Mouse (Mus musculus) limb, embryonic 12.5 days (tissue): Measurements from ENCODE around the gene Dab2ip. TPM values are rescaled to one million over a fixed set of nuclear protein-coding genes. Genes with fewer than 3 reads are reported as not detected.

ENCODE experiments used
- ATAC-seq: fragments of 200-750 bp; cut with Nextera tagmentation; 2 replicates; pipeline ENCODE4 v1.8.0; 2017; ENCODE audit warnings: low read depth, moderate TSS enrichment; ENCODE audit not compliant: insufficient number of reproducible peaks, insufficient read depth, low FRiP score, low TSS enrichment
- H3K27ac ChIP-seq: fragments of 300-500 bp; sonication (generic); 2 replicates; pipeline ENCODE4 v1.5.1; 2016; ENCODE audit warnings: mild to moderate bottlenecking, moderate library complexity
- H3K27me3 ChIP-seq: fragments of 300-500 bp; sonication (generic); 2 replicates; pipeline ENCODE4 v1.6.1; 2016; ENCODE audit warnings: mild to moderate bottlenecking, moderate library complexity
- H3K36me3 ChIP-seq: fragments of 300-500 bp; sonication (generic); 2 replicates; pipeline ENCODE4 v1.6.1; 2016; ENCODE audit warnings: mild to moderate bottlenecking, moderate library complexity
- H3K4me1 ChIP-seq: fragments of 300-500 bp; sonication (generic); replicated peaks from 2 replicates; pipeline ENCODE4 v1.6.1; 2016
- H3K4me2 ChIP-seq: fragments of 300-500 bp; sonication (generic); 2 replicates; pipeline ENCODE4 v1.6.1; 2016; ENCODE audit warnings: mild to moderate bottlenecking, moderate library complexity
- H3K4me3 ChIP-seq: fragments of 300-500 bp; sonication (generic); replicated peaks from 2 replicates; pipeline ENCODE4 v1.5.1; 2016; ENCODE audit warnings: mild to moderate bottlenecking
- H3K9ac ChIP-seq: fragments of 300-500 bp; sonication (generic); replicated peaks from 2 replicates; pipeline ENCODE4 v1.6.1; 2016; ENCODE audit warnings: mild to moderate bottlenecking, moderate library complexity
- H3K9me3 ChIP-seq: fragments of 300-500 bp; sonication (generic); 2 replicates; pipeline ENCODE4 v1.6.1; 2016; ENCODE audit warnings: mild to moderate bottlenecking, moderate library complexity
- WGBS: fragments of 180-500 bp; shearing (Covaris S2); methylation state at CpG from one replicate; pipeline ENCODE4 v1.1.7; 2016; 5-methylcytosine and 5-hydroxymethylcytosine counted together
- polyA plus RNA-seq: library from polyadenylated mRNA; unstranded; fragments of >200 nt; fragmentation: Nextera tagmentation; extraction: Ambion mirVana; gene quantifications from 2 replicates; pipeline ENCODE4 v1.2.1, GENCODE M21; 2016

The Dab2ip gene
- polyA plus RNA-seq, 1 experiment from 2014 or later = 72.3 TPM

- Histone ChIP-seq H3K4me1 (peaks cover 68% of the 10 kb centered on the region), H3K9me3 (no peaks in the 10 kb centered on the region), H3K27me3 (no peaks in the 10 kb centered on the region), H3K27ac (peak overlapping the region; percentile 62; the same call in 1 of the 2 replicates), H3K9ac (no peak overlapping the region), H3K4me2 (no peak overlapping the region), H3K4me3 (no peak overlapping the region), H3K36me3 (peaks cover 25% of the 10 kb centered on the region; the same call in 1 of the 2 replicates)
- 83% methylated on average over 5 of the region's 5 CpGs for WGBS
- no peak for ATAC-seq
These were observed 129.5 kb downstream of the Dab2ip start for GRCm38 (mm10) chr2:35687557-35688070.

- Histone ChIP-seq H3K27ac (peak overlapping the region; percentile 62; the same call in 1 of the 2 replicates), H3K4me2 (no peak overlapping the region), H3K4me1 (peaks cover 69% of the 10 kb centered on the region), H3K9me3 (no peaks in the 10 kb centered on the region), H3K9ac (no peak overlapping the region), H3K27me3 (no peaks in the 10 kb centered on the region), H3K4me3 (no peak overlapping the region), H3K36me3 (peaks cover 26% of the 10 kb centered on the region; the same call in 1 of the 2 replicates)
- ATAC-seq = no peak
- WGBS = 72% methylated on average over 4 of the region's 4 CpGs
These were observed 130.1 kb downstream of the Dab2ip start for GRCm38 (mm10) chr2:35688121-35688520.

- H3K27me3 ChIP-seq = no peaks in the 10 kb centered on the region
- ATAC-seq = no peak
- WGBS = 89% methylated on average over 5 of the region's 5 CpGs
- H3K9me3 ChIP-seq = no peaks in the 10 kb centered on the region
- peaks cover 26% of the 10 kb centered on the region; the same call in 1 of the 2 replicates for H3K36me3 ChIP-seq
- H3K4me1 ChIP-seq = peaks cover 69% of the 10 kb centered on the region
- H3K4me2 ChIP-seq = no peak overlapping the region
- no peak overlapping the region for H3K4me3 ChIP-seq
- H3K9ac ChIP-seq = no peak overlapping the region
- peak overlapping the region; percentile 14; the same call in 1 of the 2 replicates for H3K27ac ChIP-seq
These were observed 130.5 kb downstream of the Dab2ip start for GRCm38 (mm10) chr2:35688581-35688980.

- no peak for ATAC-seq
- no peak overlapping the region for H3K4me2 ChIP-seq
- WGBS = 54% methylated on average over 2 of the region's 2 CpGs
- no peaks in the 10 kb centered on the region for H3K9me3 ChIP-seq
- H3K27ac ChIP-seq = peak overlapping the region; percentile 79
- H3K27me3 ChIP-seq = no peaks in the 10 kb centered on the region
- H3K36me3 ChIP-seq = peaks cover 21% of the 10 kb centered on the region; the same call in 1 of the 2 replicates
- H3K4me3 ChIP-seq = no peak overlapping the region
- no peak overlapping the region for H3K9ac ChIP-seq
- H3K4me1 ChIP-seq = peaks cover 74% of the 10 kb centered on the region
These were observed 131.8 kb downstream of the Dab2ip start for GRCm38 (mm10) chr2:35689881-35690280.

GRCm38 (mm10) chr2:35691257-35692049 is 133.4 kb downstream of the Dab2ip start:
- Histone ChIP-seq H3K4me2 (0 out of 2 replicates have a peak overlapping the region, but pooled peaks have one; percentile 0), H3K9ac (peak overlapping the region; percentile 28; the same call in 1 of the 2 replicates), H3K36me3 (peaks cover 10% of the 10 kb centered on the region; the same call in 1 of the 2 replicates), H3K4me1 (peaks cover 87% of the 10 kb centered on the region), H3K27me3 (no peaks in the 10 kb centered on the region), H3K27ac (peak overlapping the region; percentile 79), H3K9me3 (no peaks in the 10 kb centered on the region), H3K4me3 (no peak overlapping the region)
- WGBS = 17% methylated on average over 7 of the region's 7 CpGs
- ATAC-seq = 0 out of 2 replicates have a peak, but pooled peaks have one; percentile 27

- Histone ChIP-seq H3K27ac (peak overlapping the region; percentile 60), H3K9me3 (no peaks in the 10 kb centered on the region), H3K9ac (no peak overlapping the region), H3K27me3 (no peaks in the 10 kb centered on the region), H3K4me1 (peaks cover 90% of the 10 kb centered on the region), H3K36me3 (0 out of 2 replicates have a peak, but pooled peaks cover 6% of the 10 kb centered on the region), H3K4me3 (no peak overlapping the region), H3K4me2 (no peak overlapping the region)
- 84% methylated on average over 11 of the region's 11 CpGs for WGBS
- ATAC-seq = no peak
These were observed 134.3 kb downstream of the Dab2ip start for GRCm38 (mm10) chr2:35692272-35692900.

DNA sequence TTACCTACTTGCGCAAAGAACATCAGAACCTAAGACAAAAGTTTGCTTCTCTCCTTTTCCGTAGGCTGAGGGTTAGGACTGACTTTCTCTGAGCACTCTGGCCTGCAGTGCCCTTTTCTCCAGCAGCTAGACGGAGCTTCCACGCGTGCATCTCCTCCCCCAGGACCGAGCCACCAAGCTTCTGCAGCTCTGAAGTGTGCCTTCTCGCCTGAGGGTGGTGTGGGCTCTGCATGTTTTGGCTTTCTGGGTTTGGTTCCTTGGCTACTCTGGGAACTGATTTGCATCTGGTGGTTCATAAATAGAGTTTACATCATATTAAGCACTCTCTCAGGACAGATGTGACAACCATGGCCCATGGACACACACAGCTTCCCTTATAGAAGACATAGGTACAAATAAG is 135.0 kb downstream of the Dab2ip start:
- Histone ChIP-seq H3K27ac (0 out of 2 replicates have a peak overlapping the region, but pooled peaks have one; percentile 25), H3K36me3 (0 out of 2 replicates have a peak, but pooled peaks cover 6% of the 10 kb centered on the region), H3K9ac (no peak overlapping the region), H3K4me3 (no peak overlapping the region), H3K4me1 (peaks cover 90% of the 10 kb centered on the region), H3K4me2 (no peak overlapping the region), H3K9me3 (no peaks in the 10 kb centered on the region), H3K27me3 (no peaks in the 10 kb centered on the region)
- no peak for ATAC-seq
- WGBS = 87% methylated on average over 7 of the region's 7 CpGs

GRCm38 (mm10) chr2:35694111-35694510 is 136.0 kb downstream of the Dab2ip start:
- Histone ChIP-seq H3K4me1 (peaks cover 100% of the 10 kb centered on the region), H3K36me3 (0 out of 2 replicates have a peak, but pooled peaks cover 6% of the 10 kb centered on the region), H3K4me2 (no peak overlapping the region), H3K9me3 (no peaks in the 10 kb centered on the region), H3K27me3 (no peaks in the 10 kb centered on the region), H3K27ac (no peak overlapping the region), H3K4me3 (no peak overlapping the region), H3K9ac (no peak overlapping the region)
- no peak for ATAC-seq
- WGBS = 77% methylated on average over 2 of the region's 2 CpGs

GRCm38 (mm10) chr2:35696193-35696541 is 138.1 kb downstream of the Dab2ip start:
- Histone ChIP-seq H3K27me3 (no peaks in the 10 kb centered on the region), H3K4me2 (peak overlapping the region; percentile 45), H3K36me3 (0 out of 2 replicates have a peak, but pooled peaks cover 6% of the 10 kb centered on the region), H3K9me3 (no peaks in the 10 kb centered on the region), H3K4me1 (peaks cover 99% of the 10 kb centered on the region), H3K4me3 (no peak overlapping the region), H3K27ac (peak overlapping the region; percentile 94), H3K9ac (no peak overlapping the region)
- ATAC-seq = no peak
- WGBS = 62% methylated on average over 7 of the region's 7 CpGs

DNA sequence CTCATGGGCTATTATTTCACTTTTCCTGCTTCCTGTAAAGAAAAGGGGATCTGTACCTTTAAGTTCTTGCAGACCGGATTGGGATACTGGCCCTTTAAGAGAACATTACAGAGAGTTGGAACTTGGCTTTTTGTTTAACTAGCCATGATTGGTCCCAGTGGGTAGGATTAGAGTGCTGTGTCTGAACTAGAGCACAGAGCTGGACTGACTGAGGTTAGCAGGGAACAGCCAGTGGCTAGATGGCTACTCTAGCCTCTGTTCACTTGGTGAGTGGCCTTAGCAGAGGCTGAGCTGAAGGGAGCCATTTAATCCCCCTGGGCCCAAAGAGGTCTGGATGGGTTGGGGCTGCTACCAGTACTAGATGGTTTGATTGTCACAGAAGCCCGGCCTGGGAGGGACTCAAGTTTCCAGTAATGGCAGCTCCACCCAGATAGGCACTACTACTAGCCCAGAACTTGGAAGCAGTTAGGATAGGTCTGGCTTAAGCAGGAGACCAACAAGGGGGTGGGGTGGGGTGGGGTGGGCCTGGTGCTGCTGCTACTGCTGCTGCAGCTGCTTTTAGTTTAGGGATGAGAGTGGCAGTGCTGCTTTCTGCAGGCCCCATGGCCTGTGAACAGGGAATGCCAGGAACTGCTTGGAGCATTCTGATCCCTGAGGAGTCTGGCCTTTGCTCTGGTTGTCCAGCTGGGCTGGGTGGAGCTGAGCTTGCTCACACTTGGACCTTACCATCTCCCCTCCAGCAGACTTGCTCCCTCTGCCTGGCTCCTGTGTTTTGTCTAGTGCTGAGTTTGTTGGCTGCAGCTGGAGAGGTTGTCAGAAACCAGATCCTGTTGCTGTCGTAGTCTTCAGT is 138.7 kb downstream of the Dab2ip start:
- H3K27ac ChIP-seq = peak overlapping the region; percentile 94
- H3K9me3 ChIP-seq = no peaks in the 10 kb centered on the region
- H3K4me1 ChIP-seq = peaks cover 96% of the 10 kb centered on the region
- H3K4me2 ChIP-seq = peak overlapping the region; percentile 45
- peak overlapping the region; percentile 6; the same call in 1 of the 2 replicates for H3K4me3 ChIP-seq
- peak; percentile 63 for ATAC-seq
- 0 out of 2 replicates have a peak overlapping the region, but pooled peaks have one; percentile 35 for H3K9ac ChIP-seq
- 0 out of 2 replicates have a peak, but pooled peaks cover 6% of the 10 kb centered on the region for H3K36me3 ChIP-seq
- WGBS = 14% methylated on average over 3 of the region's 3 CpGs
- no peaks in the 10 kb centered on the region for H3K27me3 ChIP-seq
